Mouse (Mus musculus): ENCODE results near the gene St5. TPM values are rescaled to one million over a fixed set of nuclear protein-coding genes. Genes with fewer than 3 reads are reported as not detected.

Gene St5
- polyA plus RNA-seq, 1 experiment from 2014 or later = 25.3 TPM

DNA sequence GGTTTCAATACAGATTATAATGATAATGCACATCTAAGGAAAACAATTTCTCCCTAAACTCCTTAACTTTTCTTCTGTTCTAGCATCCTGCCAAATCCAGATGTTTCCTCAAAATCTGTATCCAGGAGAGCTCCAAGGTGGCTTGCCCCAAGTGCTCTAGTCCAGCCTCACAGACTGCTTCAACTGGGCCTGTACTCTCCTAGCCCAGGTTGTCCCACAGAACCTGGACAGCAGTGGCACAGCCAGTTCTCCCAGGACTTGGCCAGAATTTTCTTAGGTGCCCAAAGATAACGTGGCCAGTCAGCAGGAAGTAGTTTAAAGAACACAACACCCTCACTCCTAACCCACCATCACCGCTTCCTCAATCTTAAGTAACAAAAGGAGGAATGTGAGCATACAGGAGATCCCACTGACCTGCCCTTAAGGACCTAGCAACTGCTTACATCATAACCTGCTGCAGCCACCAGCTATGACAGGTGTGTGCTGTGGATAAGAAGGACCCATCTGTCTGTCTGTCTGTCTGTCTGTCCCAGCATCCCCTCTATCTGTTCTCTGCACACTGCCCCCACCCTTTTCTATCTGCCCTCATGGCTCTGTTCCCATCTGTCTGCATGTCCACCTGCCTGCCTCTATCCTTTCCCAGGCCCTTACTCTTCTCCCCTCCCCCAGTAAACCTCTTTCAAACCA, 108.4 kb downstream of the St5 start:
- Histone ChIP-seq H3K9me3 (replicated peaks) (no peaks in the 10 kb centered on the region), H3K27ac (peak overlapping the region; percentile 90), H3K4me1 (peaks cover 81% of the 10 kb centered on the region), H3K4me2 (peak overlapping the region; percentile 52), H3K27me3 (replicated peaks) (no peaks in the 10 kb centered on the region), H3K36me3 (peaks cover 2% of the 10 kb centered on the region; the same call in 1 of the 2 replicates), H3K4me3 (no peak overlapping the region), H3K9ac (peak overlapping the region; percentile 56)
- WGBS (ENCODE audit: insufficient replicate concordance) = 21% methylated on average over 2 of the region's 2 CpGs
- peak; percentile 94 for ATAC-seq

DNA sequence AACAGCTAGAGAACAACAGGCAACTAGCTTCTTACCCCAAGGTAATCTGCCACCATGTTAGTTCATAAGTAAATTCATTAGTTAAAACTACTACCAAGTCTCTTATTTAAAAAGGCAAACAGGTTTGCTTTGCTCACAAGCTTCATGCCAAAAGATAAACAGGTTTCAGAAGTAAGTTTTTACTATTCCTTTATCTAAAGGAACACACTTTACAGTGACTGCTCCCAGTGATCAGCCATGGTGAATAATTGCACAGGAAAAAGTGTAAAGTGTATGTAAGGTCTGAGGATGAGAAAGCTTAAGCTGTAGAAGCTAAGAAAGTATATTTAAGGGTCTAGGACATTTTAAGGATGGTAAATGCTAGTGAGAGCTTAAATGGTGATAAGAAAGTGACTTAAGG, 109.4 kb downstream of the St5 start:
- peak overlapping the region; percentile 46; the same call in 1 of the 2 replicates for H3K9ac ChIP-seq

GRCm38 (mm10) chr7:109592184-109592583, 111.2 kb downstream of the St5 start:
- Histone ChIP-seq H3K36me3 (no peaks in the 10 kb centered on the region), H3K9ac (0 out of 2 replicates have a peak overlapping the region, but pooled peaks have one; percentile 19), H3K27me3 (replicated peaks) (no peaks in the 10 kb centered on the region), H3K4me1 (peaks cover 89% of the 10 kb centered on the region), H3K4me2 (no peak overlapping the region), H3K27ac (peak overlapping the region; percentile 60), H3K9me3 (replicated peaks) (no peaks in the 10 kb centered on the region), H3K4me3 (no peak overlapping the region)
- 55% methylated on average over 4 of the region's 4 CpGs for WGBS (ENCODE audit: insufficient replicate concordance)
- ATAC-seq = no peak

More for the DNA sequence above, 109.4 kb downstream of the St5 start:
- Histone ChIP-seq H3K4me1 (peaks cover 80% of the 10 kb centered on the region), H3K4me3 (no peak overlapping the region), H3K27ac (peak overlapping the region; percentile 90), H3K27me3 (replicated peaks) (no peaks in the 10 kb centered on the region), H3K36me3 (peaks cover 2% of the 10 kb centered on the region; the same call in 1 of the 2 replicates), H3K9me3 (replicated peaks) (no peaks in the 10 kb centered on the region), H3K4me2 (peak overlapping the region; percentile 52)
- ATAC-seq = no peak

DNA sequence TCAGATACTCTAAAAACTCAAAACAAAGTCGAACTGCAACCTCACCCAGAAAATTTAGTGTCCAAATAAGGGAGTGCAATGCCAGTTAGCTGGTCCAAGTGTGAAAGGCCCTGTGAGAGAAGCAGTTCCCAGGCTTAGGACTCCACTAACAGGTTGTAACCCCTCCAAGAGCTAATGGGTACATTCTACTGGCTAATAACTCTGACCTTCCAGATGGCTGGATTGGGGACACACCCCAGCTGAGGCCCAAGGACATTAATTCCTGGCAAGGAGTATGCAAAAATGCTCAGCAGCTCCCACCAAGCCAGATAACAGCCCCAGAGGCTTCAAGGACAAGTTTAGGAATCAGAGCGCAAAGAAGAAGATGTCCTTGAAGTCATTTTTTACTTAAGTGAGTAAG, 112.8 kb downstream of the St5 start:
- Histone ChIP-seq H3K4me2 (no peak overlapping the region), H3K36me3 (no peaks in the 10 kb centered on the region), H3K9ac (0 out of 2 replicates have a peak overlapping the region, but pooled peaks have one; percentile 10), H3K27ac (0 out of 2 replicates have a peak overlapping the region, but pooled peaks have one; percentile 65), H3K27me3 (replicated peaks) (no peaks in the 10 kb centered on the region), H3K4me1 (peaks cover 93% of the 10 kb centered on the region), H3K4me3 (no peak overlapping the region), H3K9me3 (replicated peaks) (no peaks in the 10 kb centered on the region)
- 77% methylated on average over 2 of the region's 2 CpGs for WGBS (ENCODE audit: insufficient replicate concordance)
- ATAC-seq = no peak

DNA sequence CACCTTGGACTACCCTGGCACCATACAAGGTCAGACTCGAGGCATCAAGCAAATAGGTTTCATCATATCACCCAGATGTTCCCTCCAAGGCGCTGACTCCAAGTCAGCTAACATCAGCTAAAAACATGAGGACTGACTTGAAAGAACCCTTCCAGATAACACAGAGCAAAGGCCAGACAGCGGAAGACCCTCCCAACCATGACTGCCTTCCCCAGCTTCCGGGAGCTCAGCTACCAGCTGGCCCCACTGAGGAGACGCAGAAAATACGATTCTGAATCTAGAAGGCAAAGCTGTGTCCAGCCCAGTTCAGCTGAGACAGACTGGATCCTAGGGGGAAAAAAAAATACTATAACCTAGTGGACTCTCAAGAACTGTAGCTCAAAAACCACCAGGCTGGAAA, 114.4 kb downstream of the St5 start:
- H3K4me2 ChIP-seq = no peak overlapping the region
- H3K27me3 ChIP-seq (replicated peaks) = no peaks in the 10 kb centered on the region

GRCm38 (mm10) chr7:109588145-109588544, 115.3 kb downstream of the St5 start:
- Histone ChIP-seq H3K27me3 (replicated peaks) (no peaks in the 10 kb centered on the region), H3K4me1 (peaks cover 74% of the 10 kb centered on the region)
- 30% methylated on average over 8 of the region's 8 CpGs for WGBS (ENCODE audit: insufficient replicate concordance)

More for the DNA sequence above, 114.4 kb downstream of the St5 start:
- WGBS (ENCODE audit: insufficient replicate concordance) = 16% methylated on average over 6 of the region's 6 CpGs
- Histone ChIP-seq H3K4me1 (peaks cover 82% of the 10 kb centered on the region), H3K4me3 (no peak overlapping the region), H3K9ac (0 out of 2 replicates have a peak overlapping the region, but pooled peaks have one; percentile 22), H3K36me3 (no peaks in the 10 kb centered on the region), H3K9me3 (replicated peaks) (no peaks in the 10 kb centered on the region), H3K27ac (peak overlapping the region; percentile 63)
- ATAC-seq = peak; percentile 44; the same call in 1 of the 2 replicates

GRCm38 (mm10) chr7:109584467-109584866, 118.9 kb downstream of the St5 start:
- no peak for ATAC-seq
- H3K4me2 ChIP-seq = no peak overlapping the region
- H3K27me3 ChIP-seq (replicated peaks) = no peaks in the 10 kb centered on the region
- 62% methylated on average over 1 of the region's 1 CpGs for WGBS (ENCODE audit: insufficient replicate concordance)
- H3K36me3 ChIP-seq = no peaks in the 10 kb centered on the region
- H3K27ac ChIP-seq = no peak overlapping the region
- no peak overlapping the region for H3K9ac ChIP-seq
- no peaks in the 10 kb centered on the region for H3K9me3 ChIP-seq (replicated peaks)
- H3K4me1 ChIP-seq = peaks cover 49% of the 10 kb centered on the region
- H3K4me3 ChIP-seq = no peak overlapping the region

More at GRCm38 (mm10) chr7:109588145-109588544, 115.3 kb downstream of the St5 start:
- Histone ChIP-seq H3K4me3 (no peak overlapping the region), H3K9ac (peak overlapping the region; percentile 54), H3K27ac (peak overlapping the region; percentile 77), H3K4me2 (peak overlapping the region; percentile 46), H3K9me3 (replicated peaks) (no peaks in the 10 kb centered on the region), H3K36me3 (no peaks in the 10 kb centered on the region)
- peak; percentile 35; the same call in 1 of the 2 replicates for ATAC-seq

DNA sequence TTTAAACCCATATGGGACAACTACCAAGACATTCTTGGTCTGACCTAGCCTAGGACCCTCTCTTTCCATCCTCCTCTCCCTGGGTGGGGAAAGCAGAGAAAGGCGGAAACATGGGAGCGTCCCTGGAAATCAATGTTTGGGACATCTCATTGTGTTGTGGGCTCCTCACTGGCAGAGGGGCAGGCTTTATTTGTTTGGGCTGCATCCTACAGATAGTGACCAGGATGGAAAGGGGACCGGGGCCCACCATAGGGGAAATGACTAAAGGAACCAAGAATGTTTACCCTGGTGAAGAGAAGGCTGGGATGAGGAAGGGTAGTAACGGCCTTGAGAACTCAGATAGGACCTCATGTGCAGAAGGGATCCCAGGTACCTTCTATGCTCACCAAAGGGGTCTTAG, 122.9 kb downstream of the St5 start:
- no peaks in the 10 kb centered on the region for H3K36me3 ChIP-seq
- no peak overlapping the region for H3K4me3 ChIP-seq
- no peak overlapping the region for H3K4me2 ChIP-seq
- no peak overlapping the region for H3K27ac ChIP-seq
- H3K9me3 ChIP-seq (replicated peaks) = no peaks in the 10 kb centered on the region
- peaks cover 20% of the 10 kb centered on the region for H3K4me1 ChIP-seq
- WGBS (ENCODE audit: insufficient replicate concordance) = 58% methylated on average over 4 of the region's 4 CpGs
- H3K27me3 ChIP-seq (replicated peaks) = no peaks in the 10 kb centered on the region
- H3K9ac ChIP-seq = no peak overlapping the region
- ATAC-seq = no peak

DNA sequence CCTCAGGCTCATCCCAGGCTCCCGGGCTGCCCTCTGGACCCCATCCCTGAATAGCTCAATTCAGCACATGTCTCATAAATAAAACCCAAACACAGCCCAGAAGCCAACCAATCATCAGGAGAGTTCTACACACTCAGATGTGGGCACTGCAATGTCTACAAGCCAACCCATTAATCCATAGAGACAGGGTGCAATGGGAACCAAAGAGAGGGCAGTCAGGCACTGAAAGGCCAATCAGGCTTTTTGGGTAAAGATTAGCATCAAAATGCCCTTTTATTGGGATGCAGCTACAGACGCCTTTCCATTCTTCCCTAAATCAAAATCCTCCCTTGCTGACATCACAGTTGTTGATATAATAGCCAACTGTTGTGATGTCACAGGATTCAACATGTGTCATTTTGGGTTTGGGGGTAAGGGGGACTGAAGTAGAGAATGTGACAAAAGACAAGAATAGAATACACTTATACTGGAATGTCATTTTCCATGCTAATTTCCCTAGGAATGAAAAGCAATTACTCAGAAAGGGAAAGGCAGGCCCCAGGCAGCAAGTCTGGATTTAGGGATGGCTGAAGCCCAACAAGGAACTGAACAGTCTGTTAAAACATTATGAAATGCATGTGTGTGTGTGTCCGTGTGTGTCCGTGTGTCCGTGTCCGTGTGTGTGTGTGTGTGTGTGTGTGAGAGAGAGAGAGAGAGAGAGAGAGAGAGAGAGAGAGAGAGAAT, 123.7 kb downstream of the St5 start:
- no peaks in the 10 kb centered on the region for H3K36me3 ChIP-seq
- WGBS (ENCODE audit: insufficient replicate concordance) = 69% methylated on average over 6 of the region's 6 CpGs
- H3K27ac ChIP-seq = no peak overlapping the region
- no peaks in the 10 kb centered on the region for H3K9me3 ChIP-seq (replicated peaks)
- ATAC-seq = no peak
- no peak overlapping the region for H3K9ac ChIP-seq
- H3K27me3 ChIP-seq (replicated peaks) = no peaks in the 10 kb centered on the region
- H3K4me1 ChIP-seq = peaks cover 21% of the 10 kb centered on the region
- H3K4me3 ChIP-seq = no peak overlapping the region
- no peak overlapping the region for H3K4me2 ChIP-seq

- no peak overlapping the region for H3K4me3 ChIP-seq
- H3K4me2 ChIP-seq = no peak overlapping the region
- no peak for ATAC-seq
- H3K9me3 ChIP-seq (replicated peaks) = no peaks in the 10 kb centered on the region
- 39% methylated on average over 2 of the region's 2 CpGs for WGBS (ENCODE audit: insufficient replicate concordance)
- no peak overlapping the region for H3K9ac ChIP-seq
- no peaks in the 10 kb centered on the region for H3K27me3 ChIP-seq (replicated peaks)
- H3K27ac ChIP-seq = no peak overlapping the region
- H3K36me3 ChIP-seq = no peaks in the 10 kb centered on the region
- H3K4me1 ChIP-seq = peaks cover 21% of the 10 kb centered on the region
Measured at GRCm38 (mm10) chr7:109578880-109579584, 124.4 kb downstream of the St5 start.

DNA sequence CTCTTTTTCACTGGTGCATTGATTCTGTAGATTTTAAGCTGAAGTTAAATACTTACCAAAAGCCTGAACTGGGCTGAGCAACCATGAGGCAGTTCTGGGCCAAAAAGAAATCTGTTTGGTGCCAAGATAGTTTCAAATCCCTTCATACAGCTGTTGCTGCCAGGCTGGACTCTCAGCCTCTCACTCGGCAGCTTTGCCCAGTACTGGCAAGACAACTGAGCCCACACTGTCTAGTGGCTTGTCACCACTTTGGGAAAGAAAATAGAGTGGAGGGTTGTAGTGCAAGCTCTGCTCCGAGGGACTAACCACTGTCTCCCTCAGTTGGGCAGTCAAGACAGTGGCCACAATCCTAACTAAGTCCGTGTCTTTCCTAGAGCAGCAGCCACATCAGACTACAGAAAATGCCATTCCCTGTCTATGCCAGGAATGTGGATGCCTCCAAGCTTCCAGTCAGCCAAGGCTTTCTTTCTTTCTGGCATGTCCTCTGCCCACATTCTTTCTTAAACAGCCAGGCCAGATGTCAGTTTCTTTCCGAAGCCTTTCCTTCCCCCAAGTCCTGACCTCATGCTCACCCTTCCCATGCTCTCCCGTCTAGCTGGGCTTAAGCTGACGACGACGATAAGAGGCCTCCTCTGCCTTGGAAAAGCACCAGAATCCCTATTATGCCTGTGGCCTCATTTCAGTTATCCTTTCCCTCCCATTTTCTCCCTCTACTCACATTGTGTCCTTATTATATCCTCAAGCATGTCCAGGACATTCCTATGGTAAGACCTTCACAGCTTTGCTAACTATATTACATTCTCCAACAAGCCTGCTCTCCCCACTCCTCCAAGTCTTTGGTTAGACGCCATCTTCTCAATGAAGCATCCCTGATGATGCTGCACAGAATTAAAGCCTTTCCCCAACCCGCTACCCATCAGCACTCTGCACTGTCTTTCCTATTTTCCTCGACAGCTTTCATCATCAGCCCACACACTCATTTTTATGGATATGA, 126.8 kb downstream of the St5 start:
- ATAC-seq = no peak
- no peak overlapping the region for H3K9ac ChIP-seq
- 59% methylated on average over 11 of the region's 11 CpGs for WGBS (ENCODE audit: insufficient replicate concordance)

More for the DNA sequence above, 126.8 kb downstream of the St5 start:
- Histone ChIP-seq H3K4me3 (no peak overlapping the region), H3K4me1 (peaks cover 21% of the 10 kb centered on the region), H3K9me3 (replicated peaks) (no peaks in the 10 kb centered on the region), H3K4me2 (no peak overlapping the region), H3K36me3 (no peaks in the 10 kb centered on the region), H3K27me3 (replicated peaks) (no peaks in the 10 kb centered on the region), H3K27ac (no peak overlapping the region)
